Mouse (Mus musculus) mouse embryonic stem cell (cell line): Measurements from ENCODE around the gene Cbr2.

Source experiments
- in situ Hi-C, 2 experiments: fragments of 300-500 bp; cut with MboI; formaldehyde crosslinking; loops; 1 replicate in 1 of 2; 3 replicates in 1 of 2; pipeline ENCODE4 v1.14.3; 2019 to 2020; ENCODE audit warnings: low sequenced_read_pairs in 2 of 2, low pct_unique_long_range_greater_than_20kb in 1 of 2, mixed read lengths in 1 of 2; ENCODE audit not compliant: unreplicated experiment in 1 of 2

The Cbr2 gene

GRCm38 (mm10) chr11:120693461-120693860 is 38.5 kb downstream of the Cbr2 start:
- in situ Hi-C loops = no loop called here

GRCm38 (mm10) chr11:120692471-120693011 is 39.4 kb downstream of the Cbr2 start:
- in situ Hi-C loops = no loop called here

GRCm38 (mm10) chr11:120689365-120689764 is 42.5 kb downstream of the Cbr2 start:
- in situ Hi-C loops = no loop called here

GRCm38 (mm10) chr11:120686650-120687272 is 45.2 kb downstream of the Cbr2 start:
- in situ Hi-C loops = no loop called here

GRCm38 (mm10) chr11:120684660-120685059 is 47.3 kb downstream of the Cbr2 start:
- in situ Hi-C loops = no loop called here

GRCm38 (mm10) chr11:120684086-120684485 is 47.8 kb downstream of the Cbr2 start:
- in situ Hi-C loops = no loop called here

GRCm38 (mm10) chr11:120683536-120683935 is 48.4 kb downstream of the Cbr2 start:
- in situ Hi-C loops = no loop called here

- in situ Hi-C loops = no loop called here
Observed at GRCm38 (mm10) chr11:120682683-120683082, 49.2 kb downstream of the Cbr2 start.

- in situ Hi-C loops = no loop called here
Observed at GRCm38 (mm10) chr11:120679909-120680308, 52.0 kb downstream of the Cbr2 start.
